Mouse (Mus musculus): ENCODE measurements around the gene Maml2. TPM values are rescaled to one million over a fixed set of nuclear protein-coding genes. Genes with fewer than 3 reads are reported as not detected.

Gene Maml2
- polyA plus RNA-seq, 2 experiments from 2014 or later, result 32.0 to 36.8 TPM

DNA sequence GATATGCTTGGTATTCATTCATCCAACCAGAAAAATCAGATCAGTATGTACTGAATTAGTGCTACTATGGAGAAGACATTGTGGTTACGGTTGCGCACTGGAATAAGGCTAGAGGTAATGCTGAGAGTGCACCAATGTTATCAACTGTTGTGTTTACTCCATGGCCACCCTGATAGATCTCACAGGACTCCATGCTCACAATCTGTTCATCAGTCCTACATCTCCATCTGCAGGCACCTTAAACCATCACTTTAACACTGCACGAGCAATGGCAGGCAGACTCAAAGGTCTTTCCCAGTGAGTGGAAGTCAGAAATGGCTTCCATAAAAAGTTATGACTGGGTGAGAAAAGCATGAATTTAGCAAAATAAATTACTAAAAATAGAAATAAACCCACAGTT is 324.2 kb downstream of the Maml2 start:
- no peak for ATAC-seq

DNA sequence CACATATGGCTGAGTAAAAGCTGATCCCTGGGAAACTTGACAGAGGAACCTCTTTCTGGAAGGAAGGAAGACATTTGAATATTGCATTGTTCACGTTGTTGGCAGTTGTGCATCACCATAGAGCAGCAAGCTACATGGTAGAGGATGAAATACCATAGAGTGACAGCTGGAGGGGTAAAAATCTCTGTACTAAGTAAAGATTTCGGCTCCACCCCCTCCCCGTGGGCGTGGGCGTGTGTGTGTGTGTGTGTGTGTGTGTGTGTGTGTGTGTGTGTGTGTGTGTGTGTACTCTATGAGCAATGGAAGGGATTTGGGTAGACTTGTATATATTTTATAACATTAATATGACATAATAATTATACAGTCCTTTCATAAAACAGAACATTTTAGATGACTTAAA is 324.7 kb downstream of the Maml2 start:
- ATAC-seq, result no peak

DNA sequence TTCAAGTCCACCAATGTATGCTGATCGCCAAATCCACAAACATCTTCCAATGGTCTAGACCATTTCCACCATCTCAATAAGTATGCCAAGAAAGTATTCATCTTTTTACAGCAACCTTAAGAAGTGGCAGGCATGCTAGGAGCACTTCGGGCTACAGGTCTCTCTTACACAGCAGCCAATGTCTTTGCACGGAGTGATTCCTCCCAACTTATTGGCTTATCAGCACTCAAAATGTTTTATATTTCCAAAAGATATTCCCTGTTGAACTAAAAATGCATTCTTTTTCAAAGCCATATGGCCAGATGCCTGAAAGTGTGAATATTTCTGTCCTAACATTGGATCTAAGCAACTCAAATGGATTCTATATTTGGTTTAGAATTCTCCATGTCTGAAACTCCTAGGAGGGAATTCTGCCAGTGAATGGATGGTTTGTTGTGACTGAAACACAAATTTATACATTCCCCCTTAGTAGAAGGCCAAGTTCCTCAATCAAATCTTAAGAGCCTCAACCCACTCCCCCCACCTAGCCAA is 326.2 kb downstream of the Maml2 start:
- no peak for ATAC-seq

DNA sequence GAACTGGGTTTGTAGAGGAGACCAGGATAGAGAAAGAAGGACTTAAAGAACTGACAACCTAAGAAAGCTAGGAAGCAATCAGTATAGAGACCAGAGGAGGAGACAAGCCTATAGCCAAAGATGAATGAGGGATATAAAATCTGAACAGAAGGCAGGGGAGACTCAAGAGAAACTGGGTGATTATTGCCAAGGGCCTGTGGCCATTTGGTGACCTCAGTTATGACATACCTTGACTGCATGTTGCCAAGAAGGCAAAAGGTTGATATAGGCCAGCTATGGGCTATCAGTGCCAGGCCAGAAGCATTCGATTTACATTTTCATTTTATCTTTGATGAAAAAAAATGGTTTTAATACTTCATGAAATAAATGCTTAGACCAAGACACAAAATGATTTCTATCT is 327.0 kb downstream of the Maml2 start:
- no peak for ATAC-seq

DNA sequence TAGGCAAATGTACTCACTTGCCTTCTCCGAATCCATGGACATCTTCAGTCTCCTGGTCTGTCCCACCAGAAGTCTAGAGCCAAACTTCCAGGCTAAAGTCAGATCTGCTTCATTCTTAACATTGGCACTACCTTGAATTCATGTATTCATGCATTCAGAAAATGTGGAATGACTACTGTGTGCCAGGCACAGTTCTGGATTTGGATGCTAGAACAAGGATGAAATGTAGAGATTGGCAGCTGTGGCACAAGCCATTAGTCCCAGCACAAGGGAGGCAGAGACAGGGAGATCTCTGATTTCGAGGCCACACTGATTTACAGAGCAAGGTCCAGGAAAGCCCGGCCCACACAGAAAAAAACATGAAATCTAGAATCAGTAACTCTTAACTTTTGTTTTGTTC is 327.5 kb downstream of the Maml2 start:
- ATAC-seq, result no peak

DNA sequence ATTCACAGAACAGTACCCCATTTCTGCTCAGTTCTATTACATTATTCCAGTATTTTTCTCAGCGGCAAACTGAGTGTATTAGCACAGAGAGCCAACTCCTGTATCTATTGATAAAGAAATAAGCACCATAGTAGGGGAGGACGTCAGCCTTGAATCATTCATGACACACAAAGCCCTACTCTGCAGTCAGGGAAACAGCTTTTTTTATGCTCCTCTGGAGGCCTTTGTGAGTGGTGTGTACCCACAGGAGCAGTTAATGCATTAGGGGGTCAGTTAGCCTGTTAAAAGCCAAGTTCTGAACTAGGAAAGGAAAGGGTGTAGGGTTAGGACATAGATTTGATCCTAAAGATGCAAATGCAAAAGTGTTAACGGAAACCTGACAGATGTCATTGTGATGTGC is 328.7 kb downstream of the Maml2 start:
- ATAC-seq, result no peak

DNA sequence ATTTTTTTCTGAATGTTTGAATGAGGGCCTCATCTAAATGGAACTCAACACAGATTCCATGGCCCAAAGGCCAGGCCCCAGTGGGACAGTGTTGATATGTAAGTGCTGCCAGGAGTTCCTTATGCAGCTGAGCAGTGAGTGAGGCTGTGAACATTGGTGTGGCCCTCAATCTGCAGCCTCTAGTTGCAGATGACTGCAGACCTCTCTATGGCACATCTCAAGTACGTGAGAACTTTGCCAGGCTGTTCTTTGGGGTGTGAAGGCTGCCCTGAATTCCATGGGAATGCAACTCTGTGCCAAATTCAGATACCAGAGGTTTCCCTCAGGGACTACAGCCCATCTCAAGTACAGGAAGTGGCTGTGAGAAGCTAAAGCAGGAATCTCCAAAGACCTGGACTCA is 335.6 kb downstream of the Maml2 start:
- ATAC-seq, result no peak

DNA sequence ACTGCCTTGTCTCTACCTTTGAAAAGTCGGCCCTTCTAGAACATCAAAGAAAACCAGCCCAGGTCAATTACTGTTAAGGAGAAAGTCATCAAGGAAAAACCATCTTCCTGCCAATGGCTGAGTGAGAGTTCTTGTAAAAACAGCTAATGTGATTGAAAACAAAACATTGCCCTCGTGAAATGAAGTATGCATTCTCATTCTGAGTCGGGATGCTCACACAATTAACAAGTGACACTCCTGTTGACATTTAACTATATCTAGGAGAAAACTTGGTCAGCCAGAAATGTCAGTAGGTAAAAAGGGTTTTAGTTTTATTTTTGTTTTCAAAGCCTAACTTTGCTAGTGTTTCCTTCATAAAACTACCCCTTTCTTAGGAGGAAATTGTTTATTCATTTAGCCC is 341.9 kb downstream of the Maml2 start:
- ATAC-seq, result no peak

DNA sequence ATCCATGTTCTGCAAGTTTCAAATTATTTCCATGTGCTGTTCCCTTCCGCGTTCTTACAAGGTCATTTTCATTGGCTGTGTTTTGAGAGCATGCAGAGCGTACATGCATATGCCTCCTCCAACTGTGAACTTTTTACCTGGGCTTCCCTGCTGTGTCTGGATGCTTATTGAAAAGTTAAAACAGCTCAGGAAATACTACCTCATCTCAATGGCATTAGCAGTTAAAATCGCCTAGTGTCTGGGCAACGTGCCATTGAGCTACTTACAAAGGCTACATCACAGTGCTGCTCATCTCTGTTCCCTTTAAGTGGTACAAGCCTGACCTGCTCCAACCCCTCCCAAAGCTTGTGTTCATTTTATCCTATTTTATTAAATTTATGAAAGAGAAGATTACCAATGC is 347.4 kb downstream of the Maml2 start:
- no peak for ATAC-seq

DNA sequence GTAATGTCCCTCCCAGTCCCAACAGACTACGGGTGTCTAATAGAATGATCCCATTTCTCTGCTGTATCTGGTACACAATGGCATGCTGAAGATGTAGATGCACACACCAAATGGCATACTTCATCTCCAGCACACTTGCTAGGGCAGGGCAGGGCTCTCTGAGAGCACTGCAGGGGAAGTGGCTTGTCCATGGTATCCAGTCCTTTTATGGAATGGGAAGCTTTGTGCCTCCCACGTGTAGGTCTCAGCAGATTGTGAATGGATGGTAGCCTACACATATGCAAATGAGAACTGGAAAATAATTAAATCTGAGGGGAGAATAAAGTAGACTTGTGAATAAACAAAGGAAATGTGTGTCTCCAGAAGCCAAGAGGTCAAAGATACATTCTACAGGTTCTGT is 353.3 kb downstream of the Maml2 start:
- no peak for ATAC-seq

DNA sequence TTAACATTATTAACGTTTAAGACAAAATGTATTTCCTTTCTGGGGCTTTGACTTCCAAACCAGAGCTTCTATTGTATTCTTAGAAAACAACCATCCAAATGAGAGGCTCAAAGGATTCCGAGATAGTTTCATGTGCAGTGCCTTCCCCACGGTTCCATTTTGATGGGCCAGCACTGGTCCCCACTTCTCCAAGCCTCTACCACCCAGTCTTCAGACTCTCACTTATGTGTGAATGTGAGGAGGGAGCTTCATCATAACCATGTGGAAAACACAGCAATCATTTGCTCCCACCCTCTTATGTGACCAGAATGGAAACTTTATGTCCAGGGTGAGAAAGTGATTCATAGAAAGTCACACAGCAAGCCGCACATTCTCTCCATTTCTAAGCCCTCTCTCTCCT is 354.1 kb downstream of the Maml2 start:
- no peak for ATAC-seq

DNA sequence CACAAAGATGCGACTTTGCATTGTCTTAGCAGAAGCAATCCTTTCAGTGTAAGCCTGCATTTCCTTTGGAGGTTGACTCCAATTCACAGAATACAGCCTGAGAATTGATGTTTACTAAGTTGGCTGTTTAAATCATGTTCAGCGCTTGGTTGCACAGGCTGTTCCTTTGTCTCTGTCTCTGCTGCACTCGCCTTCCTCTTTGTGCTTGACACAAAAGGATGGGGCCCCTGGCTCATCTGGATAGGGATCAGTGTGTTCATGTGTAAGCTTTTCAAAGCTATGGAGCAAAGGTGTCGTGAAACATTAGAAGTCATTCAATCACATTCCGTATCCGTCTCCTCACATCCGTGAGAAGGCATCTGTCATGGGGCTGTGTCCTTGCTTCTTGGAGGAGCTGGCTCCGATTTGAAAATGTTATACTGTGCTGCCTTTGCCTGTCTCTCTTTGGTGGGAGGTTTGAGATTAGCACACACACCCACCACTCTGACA is 354.7 kb downstream of the Maml2 start:
- ATAC-seq, result no peak

DNA sequence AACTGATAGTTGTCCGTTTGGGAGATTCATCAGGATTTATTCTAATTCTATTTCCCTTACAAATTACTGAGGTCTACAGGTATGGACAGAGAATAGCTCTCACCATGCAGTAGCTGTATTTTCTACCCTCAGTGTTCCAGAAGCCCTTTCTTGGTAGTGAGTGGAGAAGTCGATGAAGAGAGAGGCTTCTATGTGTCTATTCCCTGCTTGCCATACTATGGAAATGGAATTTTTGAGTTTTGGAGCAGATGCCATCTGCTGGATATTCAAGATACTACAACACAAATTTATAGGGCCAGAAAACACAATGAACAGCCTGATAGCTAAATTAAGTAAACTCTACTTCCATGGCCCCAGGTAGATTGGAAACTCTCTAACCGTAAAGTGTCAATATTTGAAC is 355.2 kb downstream of the Maml2 start:
- ATAC-seq, result peak; percentile 46

DNA sequence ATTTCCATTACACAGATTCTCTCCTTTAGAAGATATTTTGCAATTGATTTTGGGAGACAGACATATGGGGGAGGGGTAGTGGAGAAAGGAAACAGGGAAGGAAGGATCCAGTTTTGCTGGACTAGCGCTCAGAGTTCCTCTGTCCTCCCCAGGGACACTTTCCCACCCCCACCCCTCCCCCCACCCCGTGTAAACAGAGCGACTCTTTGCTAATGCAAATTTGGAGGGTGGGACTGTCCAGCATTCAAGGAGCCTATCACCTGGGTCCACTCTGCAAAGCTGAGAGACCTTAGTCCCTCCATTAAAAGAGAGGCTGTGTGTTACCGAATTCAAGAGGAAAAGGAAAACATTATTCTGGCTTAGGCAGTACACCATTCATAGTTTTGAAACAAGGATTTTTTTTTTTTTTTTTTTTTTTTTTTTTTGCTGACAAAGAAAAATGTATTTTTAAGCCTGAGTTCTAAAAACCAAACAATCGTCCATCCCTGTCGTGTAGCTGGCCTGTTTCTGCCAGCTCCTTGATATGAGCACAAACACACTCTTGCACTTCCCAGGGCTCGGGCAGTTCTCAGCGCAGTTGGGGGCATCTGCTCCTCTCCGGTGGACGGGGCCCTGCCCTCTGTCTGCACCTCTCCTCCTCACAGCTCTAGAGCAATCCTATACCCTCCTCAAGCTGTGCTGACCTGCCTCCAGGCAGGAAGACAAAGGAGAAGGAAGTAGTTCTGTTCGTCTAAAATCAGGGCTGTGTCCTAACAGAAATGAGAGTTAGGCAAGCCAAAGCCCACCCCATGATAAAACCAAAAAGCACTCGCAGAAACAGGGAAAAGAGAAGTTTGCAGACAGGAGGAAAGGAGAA is 364.2 kb downstream of the Maml2 start:
- ATAC-seq, result no peak

DNA sequence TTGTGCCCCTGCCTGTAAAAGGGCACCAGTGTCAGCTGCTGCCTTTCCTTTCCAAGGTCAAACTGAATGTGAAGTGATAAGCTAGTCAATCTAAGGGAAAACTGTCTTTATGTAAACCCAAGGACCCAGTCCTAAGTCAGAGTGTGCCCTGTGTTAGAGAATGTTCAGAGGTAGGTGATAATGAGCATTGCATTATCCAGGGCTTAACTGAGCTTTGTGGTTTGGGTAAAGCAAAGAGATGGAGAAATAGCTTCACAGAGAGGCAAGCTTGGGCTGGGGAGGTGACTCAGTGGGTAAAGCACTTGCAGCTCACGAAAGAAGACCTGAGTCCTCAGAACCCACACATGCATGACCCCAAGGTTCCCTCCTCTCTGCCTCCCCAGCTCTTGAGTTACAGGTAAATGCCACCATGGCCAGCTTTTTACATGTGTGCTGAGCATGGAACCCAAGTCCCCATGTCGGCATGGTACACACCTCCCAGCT is 367.8 kb downstream of the Maml2 start:
- ATAC-seq, result no peak

DNA sequence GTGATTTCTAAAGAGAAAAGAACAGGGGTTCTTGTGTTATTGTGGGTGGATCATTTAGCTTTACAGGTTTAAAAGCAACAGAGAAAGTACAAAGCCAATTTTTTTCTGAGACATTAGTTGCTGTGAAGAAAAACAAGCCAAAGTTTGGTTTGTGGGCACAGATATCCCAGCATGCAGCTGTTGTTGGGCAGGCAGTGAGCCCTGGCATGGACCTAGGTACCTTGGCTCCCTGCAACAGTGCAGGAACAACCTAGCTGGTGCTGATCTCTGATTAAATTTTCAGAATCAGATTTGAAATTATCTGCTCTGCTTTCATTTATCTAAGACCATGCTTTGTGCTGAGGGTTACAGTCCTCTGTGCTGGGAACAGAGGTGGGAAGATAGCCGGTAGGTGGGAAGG is 370.2 kb downstream of the Maml2 start:
- no peak for ATAC-seq

DNA sequence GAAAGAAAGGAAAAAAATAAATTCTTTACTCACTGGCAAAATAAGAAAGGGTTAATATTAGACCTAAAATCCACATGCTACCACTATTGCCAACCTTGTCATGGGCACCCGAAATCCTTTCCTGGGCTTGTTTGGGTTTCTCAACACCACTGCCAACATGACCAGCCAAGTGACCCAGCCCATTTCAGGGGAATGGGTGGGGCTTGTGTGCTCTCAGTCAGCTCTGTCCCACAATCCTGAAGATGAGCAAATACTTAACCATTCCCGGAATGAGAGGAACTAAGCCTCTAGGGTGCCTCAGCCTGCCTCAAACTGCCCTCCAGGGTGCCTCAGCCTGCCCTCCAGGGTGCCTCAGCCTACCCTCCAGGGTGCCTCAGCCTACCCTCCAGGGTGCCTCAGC is 371.0 kb downstream of the Maml2 start:
- no peak for ATAC-seq

DNA sequence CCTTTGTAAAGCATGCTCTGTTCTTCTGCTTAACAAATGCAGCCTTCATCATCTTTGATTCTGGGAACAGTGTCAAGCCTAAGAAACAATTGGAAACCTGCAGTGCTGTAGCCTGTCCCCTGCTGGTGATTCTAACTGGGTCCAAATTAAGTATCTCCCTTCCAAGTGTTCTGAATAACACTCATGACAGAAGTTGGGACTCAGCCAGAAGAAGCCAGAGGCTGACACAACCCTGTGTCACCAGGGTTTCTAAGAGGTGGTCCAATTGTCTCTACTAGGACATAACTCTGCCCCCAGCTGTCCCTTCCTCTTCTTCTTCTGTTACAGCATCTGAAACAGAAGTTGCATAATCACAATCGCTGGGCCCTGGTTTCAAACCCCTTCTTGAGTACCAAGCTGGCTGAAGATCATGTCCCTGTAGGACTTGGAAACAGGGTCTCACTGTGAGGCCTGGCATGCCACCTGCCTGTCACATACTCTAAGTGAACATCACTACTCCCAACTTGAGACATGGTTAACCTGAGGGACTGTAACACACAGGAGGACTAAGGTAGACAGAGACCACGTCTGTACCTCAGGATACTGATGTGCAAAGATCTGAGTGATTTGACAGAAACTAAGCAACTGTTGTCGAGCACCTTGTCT is 373.5 kb downstream of the Maml2 start:
- no peak for ATAC-seq

DNA sequence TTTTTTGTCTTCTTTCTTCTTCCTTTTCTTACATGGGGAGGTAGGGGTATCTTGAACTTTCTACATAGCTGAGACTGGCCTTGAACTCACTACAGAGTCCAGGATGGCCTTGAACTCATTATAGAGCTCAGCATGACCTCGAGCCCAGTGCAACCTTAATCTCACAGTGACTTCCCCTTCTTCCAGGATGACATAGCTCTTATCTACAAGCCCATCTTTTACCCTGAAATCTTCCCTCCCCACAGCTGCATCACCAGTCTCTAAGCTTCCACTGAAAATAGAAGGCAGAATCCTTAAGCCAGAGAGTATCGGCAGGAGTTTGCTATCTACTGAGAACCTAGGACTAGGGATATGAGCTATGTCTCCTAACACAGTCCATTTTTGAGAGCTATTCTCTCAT is 375.5 kb downstream of the Maml2 start:
- ATAC-seq, result no peak

DNA sequence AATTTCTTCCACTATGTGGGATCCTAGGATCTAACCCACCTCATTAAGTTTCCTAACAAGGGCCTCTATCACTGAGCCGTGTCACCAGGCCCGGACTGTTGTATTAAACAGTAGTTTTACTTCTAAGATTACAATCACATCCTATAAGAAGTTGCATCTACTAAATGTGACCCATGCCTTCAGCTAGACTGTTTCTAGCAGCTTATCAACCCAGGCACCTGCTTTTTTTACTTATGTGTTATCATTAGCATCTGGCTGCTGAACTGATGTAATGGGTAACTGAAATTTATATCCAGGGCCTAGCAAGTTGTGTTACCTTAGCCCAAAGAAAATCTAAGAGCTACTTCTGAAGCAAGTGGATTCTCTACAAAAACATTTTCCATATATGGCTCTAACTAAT is 380.3 kb downstream of the Maml2 start:
- ATAC-seq, result no peak

DNA sequence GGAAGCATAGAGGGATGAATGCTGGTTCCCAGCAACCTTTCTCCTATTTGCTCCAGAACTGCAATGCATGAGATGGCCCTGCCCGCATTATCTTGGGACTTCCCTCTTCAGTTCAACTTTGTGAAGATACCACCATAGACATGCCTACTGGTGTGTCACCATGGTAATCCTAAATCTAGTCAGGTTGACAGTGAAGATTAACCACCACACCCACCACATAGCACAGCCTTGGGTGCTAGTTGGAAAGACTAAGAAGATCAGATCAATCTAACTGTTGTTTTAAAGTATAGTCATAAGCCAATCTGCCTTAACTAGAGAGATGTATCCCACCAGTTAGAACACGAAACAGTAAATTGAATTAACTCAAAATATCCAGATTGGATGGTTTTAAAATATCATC is 381.9 kb downstream of the Maml2 start:
- ATAC-seq, result no peak

DNA sequence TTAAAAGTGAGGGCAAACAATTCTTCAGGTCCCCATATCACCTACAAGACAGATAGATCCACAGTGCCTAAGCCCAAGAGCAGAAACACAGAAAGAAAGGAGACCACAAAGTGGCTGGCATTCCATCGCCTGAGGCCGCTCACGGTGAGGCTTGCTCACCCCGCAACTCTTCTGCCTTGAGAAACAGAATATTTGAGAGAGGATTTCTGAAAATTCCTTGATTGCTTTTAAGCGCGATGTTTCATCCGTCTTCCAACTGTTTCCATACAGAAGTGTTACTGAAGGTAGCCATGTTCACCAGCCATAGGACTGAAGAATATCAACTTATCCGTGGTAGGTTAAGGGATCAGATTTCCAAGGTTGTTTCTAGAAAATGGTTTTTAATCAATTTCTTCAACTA is 383.4 kb downstream of the Maml2 start:
- no peak for ATAC-seq

DNA sequence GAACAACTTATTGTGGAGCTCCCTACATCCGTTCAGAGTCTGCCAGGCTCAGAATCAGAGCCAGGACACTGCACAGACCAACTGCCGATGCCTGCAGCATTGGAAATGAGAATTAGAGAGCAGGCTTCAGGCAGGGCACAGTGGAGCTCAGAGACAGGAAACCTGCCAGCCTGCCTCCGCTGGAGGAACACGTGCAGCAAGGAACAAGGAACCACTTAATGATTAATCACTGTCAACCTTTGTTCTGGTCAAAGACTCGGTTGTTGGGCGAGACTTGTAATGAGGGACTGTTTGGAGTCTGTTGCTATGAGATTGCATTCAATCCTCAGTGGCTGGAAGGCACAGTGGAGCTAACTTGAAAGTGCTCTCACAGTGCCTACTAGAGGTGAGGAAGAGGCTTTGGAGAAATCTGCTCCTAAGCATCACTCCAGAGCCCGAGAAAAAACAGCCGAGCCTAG is 383.9 kb downstream of the Maml2 start:
- no peak for ATAC-seq

Data from activated CD4-positive, CD25-positive, alpha-beta regulatory T cell, adult 4 months (primary cell).